ENCODE assay signal across 11 mouse cellular contexts in genomic region chr1:25227880-25228279, GRCm38 (mm10).
DNase-seq lines count a peak whose midpoint lies in the region; ATAC-seq lines count a peak whose summit lies in the region.
"Had no signal": no experiment of that assay in that cellular context is flagged by ENCODE, and none has a peak within 500 bp of the region (broad histone marks: within the 10 kb centered on the region; RNA-seq: fewer than 3 reads in every experiment).

No protein-coding gene starts in this region.

- ATAC-seq in kidney, embryonic 16.5 days (ENCODE audit: low FRiP score, low TSS enrichment): no peak
- ATAC-seq in embryonic facial prominence, embryonic 14.5 days (ENCODE audit: low read depth): no peak
- no peak for ATAC-seq in hindbrain, embryonic 16.5 days
- ATAC-seq in neural tube, embryonic 14.5 days (ENCODE audit: low read depth): no peak

- H3K9me3 ChIP-seq in kidney, embryonic 16.5 days (ENCODE audit: low read length): no peaks in the 10 kb centered on the region
- H3K9me3 ChIP-seq in embryonic facial prominence, embryonic 14.5 days (ENCODE audit: control insufficient read depth, low read length): no peaks in the 10 kb centered on the region
- H3K9me3 ChIP-seq in hindbrain, embryonic 16.5 days (ENCODE audit: control insufficient read depth, low read length): no peaks in the 10 kb centered on the region
- no peaks in the 10 kb centered on the region for H3K9me3 ChIP-seq in neural tube, embryonic 14.5 days (ENCODE audit: control insufficient read depth, low read length)
- H3K9me3 ChIP-seq: intestine, embryonic 15.5 days; stomach, embryonic 15.5 days had no signal

- H3K4me3 ChIP-seq in kidney, embryonic 16.5 days (ENCODE audit: low read length): no peak overlapping the region
- H3K4me3 ChIP-seq in embryonic facial prominence, embryonic 14.5 days (ENCODE audit: low read depth, low read length): peak overlapping the region; percentile 24; the same call in 1 of the 2 replicates
- H3K4me3 ChIP-seq in hindbrain, embryonic 16.5 days (ENCODE audit: low read length): peak overlapping the region; percentile 45
- peak overlapping the region; percentile 46 for H3K4me3 ChIP-seq in neural tube, embryonic 14.5 days (ENCODE audit: low read depth, low read length)
- H3K4me3 ChIP-seq: intestine, embryonic 15.5 days; stomach, embryonic 15.5 days had no signal

- H3K27me3 ChIP-seq in kidney, embryonic 16.5 days (ENCODE audit: insufficient read depth, low read length): no peaks in the 10 kb centered on the region
- H3K27me3 ChIP-seq in embryonic facial prominence, embryonic 14.5 days (replicated peaks; ENCODE audit: control insufficient read depth, insufficient read depth, low read length): no peaks in the 10 kb centered on the region
- H3K27me3 ChIP-seq in hindbrain, embryonic 16.5 days (replicated peaks; ENCODE audit: control insufficient read depth, insufficient read depth, low read length): no peaks in the 10 kb centered on the region
- H3K27me3 ChIP-seq in neural tube, embryonic 14.5 days (ENCODE audit: control insufficient read depth, insufficient read depth, low read length): no peaks in the 10 kb centered on the region
- H3K27me3 ChIP-seq: CH12.LX; intestine, embryonic 15.5 days; stomach, embryonic 15.5 days had no signal

- H3K27ac ChIP-seq in kidney, embryonic 16.5 days (ENCODE audit: low read length): no peak overlapping the region
- H3K27ac ChIP-seq in embryonic facial prominence, embryonic 14.5 days (replicated peaks; ENCODE audit: low read depth, low read length): no peak overlapping the region; the same call in 1 of the 2 replicates
- H3K27ac ChIP-seq in hindbrain, embryonic 16.5 days (ENCODE audit: low read depth, low read length): peak overlapping the region; percentile 93
- H3K27ac ChIP-seq in neural tube, embryonic 14.5 days (ENCODE audit: low read depth, low read length): peak overlapping the region; percentile 96
- H3K27ac ChIP-seq: intestine, embryonic 15.5 days; stomach, embryonic 15.5 days had no signal

- H3K4me2 ChIP-seq in kidney, embryonic 16.5 days (replicated peaks; ENCODE audit: low read depth, low read length): peak overlapping the region; percentile 39
- peak overlapping the region; percentile 49 for H3K4me2 ChIP-seq in embryonic facial prominence, embryonic 14.5 days (ENCODE audit: low read depth, low read length)
- H3K4me2 ChIP-seq in hindbrain, embryonic 16.5 days (ENCODE audit: low read length): peak overlapping the region; percentile 64
- H3K4me2 ChIP-seq in neural tube, embryonic 14.5 days (ENCODE audit: low read depth, low read length): peak overlapping the region; percentile 52

- no peak for DNase-seq in kidney, adult 18-20 months
- no peak for DNase-seq in embryonic facial prominence, embryonic 14.5 days (ENCODE audit: low spot score)
- no peak for DNase-seq in thymus, adult 18-20 months
- no peak for DNase-seq in kidney, postnatal 25 days
- DNase-seq in spleen, postnatal 36 days (ENCODE audit: low spot score in 2 of 2): no peak

- H3K4me1 ChIP-seq in kidney, embryonic 16.5 days (ENCODE audit: insufficient read depth, low read length): no peaks in the 10 kb centered on the region; the same call in 1 of the 2 replicates
- H3K4me1 ChIP-seq in embryonic facial prominence, embryonic 14.5 days (ENCODE audit: control insufficient read depth, insufficient read depth, low read length): 0 out of 2 replicates have a peak, but pooled peaks cover 3% of the 10 kb centered on the region
- H3K4me1 ChIP-seq in hindbrain, embryonic 16.5 days (ENCODE audit: control insufficient read depth, insufficient read depth, low read depth, low read length): peaks cover 7% of the 10 kb centered on the region
- H3K4me1 ChIP-seq in neural tube, embryonic 14.5 days (ENCODE audit: control insufficient read depth, insufficient read depth, low read length): peaks cover 10% of the 10 kb centered on the region; the same call in 1 of the 2 replicates
- H3K4me1 ChIP-seq: intestine, embryonic 15.5 days; stomach, embryonic 15.5 days had no signal

- no peak overlapping the region for H3K9ac ChIP-seq in kidney, embryonic 16.5 days (replicated peaks; ENCODE audit: low read length)
- no peak overlapping the region for H3K9ac ChIP-seq in embryonic facial prominence, embryonic 14.5 days (ENCODE audit: low read depth, low read length)
- peak overlapping the region; percentile 75 for H3K9ac ChIP-seq in hindbrain, embryonic 16.5 days (ENCODE audit: low read depth, low read length)
- H3K9ac ChIP-seq in neural tube, embryonic 14.5 days (replicated peaks; ENCODE audit: low read depth, low read length): peak overlapping the region; percentile 69
- H3K9ac ChIP-seq: intestine, embryonic 15.5 days; stomach, embryonic 15.5 days had no signal

- no peaks in the 10 kb centered on the region for H3K36me3 ChIP-seq in kidney, embryonic 16.5 days (ENCODE audit: insufficient read depth, low read length)
- no peaks in the 10 kb centered on the region for H3K36me3 ChIP-seq in embryonic facial prominence, embryonic 14.5 days (ENCODE audit: control insufficient read depth, insufficient read depth, low read length)
- no peaks in the 10 kb centered on the region for H3K36me3 ChIP-seq in hindbrain, embryonic 16.5 days (ENCODE audit: control insufficient read depth, insufficient read depth, low read length)
- no peaks in the 10 kb centered on the region for H3K36me3 ChIP-seq in neural tube, embryonic 14.5 days (ENCODE audit: control insufficient read depth, insufficient read depth, low read length)
- H3K36me3 ChIP-seq: intestine, embryonic 15.5 days; stomach, embryonic 15.5 days had no signal

- 50% methylated on average over 3 of the region's 3 CpGs for WGBS in kidney, embryonic 16.5 days
- WGBS in embryonic facial prominence, embryonic 14.5 days: 46% methylated on average over 3 of the region's 3 CpGs
- WGBS in hindbrain, embryonic 16.5 days: 37% methylated on average over 3 of the region's 3 CpGs
- WGBS in neural tube, embryonic 14.5 days: 39% methylated on average over 3 of the region's 3 CpGs

Comparison
In these comparisons a context has a peak if more than half of its experiments do, and no peak if none do; other contexts are left out.
1. H3K27ac ChIP-seq: peak in hindbrain, embryonic 16.5 days (single experiment) and neural tube, embryonic 14.5 days (single experiment); none in kidney, embryonic 16.5 days (single experiment) and embryonic facial prominence, embryonic 14.5 days (single experiment).
2. H3K9ac ChIP-seq: peak in hindbrain, embryonic 16.5 days (single experiment) and neural tube, embryonic 14.5 days (single experiment); none in kidney, embryonic 16.5 days (single experiment) and embryonic facial prominence, embryonic 14.5 days (single experiment).
3. Peak in every context shown above with its lines, with median percentiles within 50 percentile points of each other: H3K4me2 ChIP-seq.